Mouse (Mus musculus) hindbrain, embryonic 15.5 days (tissue): ENCODE results near the gene Ranbp6. TPM values are rescaled to one million over a fixed set of nuclear protein-coding genes. Genes with fewer than 3 reads are reported as not detected.

Experiments used
- ATAC-seq: fragments of 200-750 bp; cut with Nextera tagmentation; 2 replicates; pipeline ENCODE4 v1.8.0; 2017; ENCODE audit warnings: low read depth, moderate number of reproducible peaks, moderate TSS enrichment; ENCODE audit not compliant: low FRiP score
- H3K27ac ChIP-seq: fragments of 300-500 bp; sonication (generic); replicated peaks from 2 replicates; pipeline ENCODE4 v1.5.1; 2015; ENCODE audit warnings: mild to moderate bottlenecking, inconsistent platforms
- H3K27me3 ChIP-seq: fragments of 300-500 bp; sonication (generic); 2 replicates; pipeline ENCODE4 v1.6.1; 2015; ENCODE audit warnings: control low read depth, inconsistent platforms
- H3K36me3 ChIP-seq: fragments of 300-500 bp; sonication (generic); 2 replicates; pipeline ENCODE4 v1.6.1; 2015; ENCODE audit warnings: control low read depth, inconsistent platforms
- H3K4me1 ChIP-seq: fragments of 300-500 bp; sonication (generic); replicated peaks from 2 replicates; pipeline ENCODE4 v1.6.1; 2015; ENCODE audit warnings: control low read depth, inconsistent platforms
- H3K4me2 ChIP-seq: fragments of 300-500 bp; sonication (generic); 2 replicates; pipeline ENCODE4 v1.6.1; 2015; ENCODE audit warnings: moderate library complexity, mild to moderate bottlenecking, inconsistent platforms
- H3K4me3 ChIP-seq: fragments of 300-500 bp; sonication (generic); 2 replicates; pipeline ENCODE4 v1.5.1; 2015; ENCODE audit warnings: mild to moderate bottlenecking, inconsistent platforms
- H3K9ac ChIP-seq: fragments of 300-500 bp; sonication (generic); 2 replicates; pipeline ENCODE4 v1.6.1; 2015; ENCODE audit warnings: inconsistent platforms
- H3K9me3 ChIP-seq: fragments of 300-500 bp; sonication (generic); 2 replicates; pipeline ENCODE4 v1.6.1; 2016; ENCODE audit warnings: control low read depth, inconsistent platforms
- WGBS: fragments of 180-500 bp; shearing (Covaris S2); methylation state at CpG from one replicate; pipeline ENCODE4 v1.1.7; 2015; 5-methylcytosine and 5-hydroxymethylcytosine counted together
- polyA plus RNA-seq: library from polyadenylated mRNA; unstranded; fragments of >200 nt; fragmentation: Nextera tagmentation; extraction: Ambion mirVana; gene quantifications from 2 replicates; pipeline ENCODE4 v1.2.1, GENCODE M21; 2015

Ranbp6 gene
- polyA plus RNA-seq, 1 experiment from 2014 or later = 42.8 TPM

- ATAC-seq = no peak
- H3K4me1 ChIP-seq = no peaks in the 10 kb centered on the region; the same call in 1 of the 2 replicates
Measured at GRCm38 (mm10) chr19:29838171-29838570, 25.4 kb upstream of the Ranbp6 start.

GRCm38 (mm10) chr19:29835364-29836034 is 22.7 kb upstream of the Ranbp6 start:
- WGBS = 75% methylated on average over 3 of the region's 3 CpGs

More at GRCm38 (mm10) chr19:29838171-29838570, 25.4 kb upstream of the Ranbp6 start:
- Histone ChIP-seq H3K36me3 (no peaks in the 10 kb centered on the region), H3K27me3 (no peaks in the 10 kb centered on the region), H3K4me3 (no peak overlapping the region), H3K9ac (no peak overlapping the region), H3K4me2 (no peak overlapping the region), H3K9me3 (no peaks in the 10 kb centered on the region), H3K27ac (no peak overlapping the region)
- WGBS = 73% methylated on average over 1 of the region's 1 CpGs

GRCm38 (mm10) chr19:29830911-29831310 is 18.1 kb upstream of the Ranbp6 start:
- Histone ChIP-seq H3K9me3 (no peaks in the 10 kb centered on the region), H3K27me3 (no peaks in the 10 kb centered on the region), H3K4me1 (no peaks in the 10 kb centered on the region), H3K4me2 (no peak overlapping the region), H3K36me3 (no peaks in the 10 kb centered on the region), H3K9ac (no peak overlapping the region), H3K4me3 (no peak overlapping the region), H3K27ac (no peak overlapping the region)
- no peak for ATAC-seq
- WGBS = 83% methylated on average over 2 of the region's 2 CpGs

More at GRCm38 (mm10) chr19:29835364-29836034, 22.7 kb upstream of the Ranbp6 start:
- ATAC-seq = no peak
- Histone ChIP-seq H3K9me3 (no peaks in the 10 kb centered on the region), H3K4me2 (no peak overlapping the region), H3K9ac (no peak overlapping the region), H3K27me3 (no peaks in the 10 kb centered on the region), H3K4me1 (no peaks in the 10 kb centered on the region), H3K36me3 (no peaks in the 10 kb centered on the region), H3K4me3 (no peak overlapping the region), H3K27ac (no peak overlapping the region)

- no peak overlapping the region for H3K4me3 ChIP-seq
- 77% methylated on average over 5 of the region's 5 CpGs for WGBS
Measured at GRCm38 (mm10) chr19:29828558-29828957, 15.8 kb upstream of the Ranbp6 start.

GRCm38 (mm10) chr19:29826686-29827085 is 13.9 kb upstream of the Ranbp6 start:
- Histone ChIP-seq H3K9ac (no peak overlapping the region), H3K9me3 (no peaks in the 10 kb centered on the region), H3K4me3 (no peak overlapping the region), H3K4me2 (no peak overlapping the region), H3K27me3 (no peaks in the 10 kb centered on the region), H3K4me1 (no peaks in the 10 kb centered on the region), H3K36me3 (no peaks in the 10 kb centered on the region), H3K27ac (no peak overlapping the region)
- peak; percentile 78 for ATAC-seq
- WGBS = 84% methylated on average over 1 of the region's 1 CpGs

More at GRCm38 (mm10) chr19:29828558-29828957, 15.8 kb upstream of the Ranbp6 start:
- H3K36me3 ChIP-seq = no peaks in the 10 kb centered on the region
- H3K27me3 ChIP-seq = no peaks in the 10 kb centered on the region
- no peak overlapping the region for H3K4me2 ChIP-seq
- no peak for ATAC-seq
- no peaks in the 10 kb centered on the region for H3K4me1 ChIP-seq
- no peak overlapping the region for H3K9ac ChIP-seq
- H3K27ac ChIP-seq = no peak overlapping the region
- no peaks in the 10 kb centered on the region for H3K9me3 ChIP-seq

GRCm38 (mm10) chr19:29825003-29825402 is 12.2 kb upstream of the Ranbp6 start:
- WGBS = 65% methylated on average over 2 of the region's 2 CpGs
- Histone ChIP-seq H3K9ac (no peak overlapping the region), H3K27me3 (no peaks in the 10 kb centered on the region)

GRCm38 (mm10) chr19:29824034-29824700 is 11.4 kb upstream of the Ranbp6 start:
- Histone ChIP-seq H3K4me1 (no peaks in the 10 kb centered on the region), H3K27ac (no peak overlapping the region), H3K27me3 (no peaks in the 10 kb centered on the region), H3K9ac (no peak overlapping the region), H3K4me2 (no peak overlapping the region), H3K4me3 (no peak overlapping the region), H3K9me3 (no peaks in the 10 kb centered on the region), H3K36me3 (no peaks in the 10 kb centered on the region)
- no peak for ATAC-seq
- 46% methylated on average over 6 of the region's 6 CpGs for WGBS

More at GRCm38 (mm10) chr19:29825003-29825402, 12.2 kb upstream of the Ranbp6 start:
- ATAC-seq = no peak
- H3K4me2 ChIP-seq = no peak overlapping the region
- no peaks in the 10 kb centered on the region for H3K9me3 ChIP-seq
- H3K4me1 ChIP-seq = no peaks in the 10 kb centered on the region
- no peaks in the 10 kb centered on the region for H3K36me3 ChIP-seq
- no peak overlapping the region for H3K27ac ChIP-seq
- H3K4me3 ChIP-seq = no peak overlapping the region

- H3K4me1 ChIP-seq = no peaks in the 10 kb centered on the region
- H3K27ac ChIP-seq = no peak overlapping the region
- 68% methylated on average over 12 of the region's 12 CpGs for WGBS
- no peak for ATAC-seq
- no peak overlapping the region for H3K4me3 ChIP-seq
- H3K36me3 ChIP-seq = no peaks in the 10 kb centered on the region
- no peaks in the 10 kb centered on the region for H3K27me3 ChIP-seq
- H3K9ac ChIP-seq = no peak overlapping the region
- no peak overlapping the region for H3K4me2 ChIP-seq
- H3K9me3 ChIP-seq = no peaks in the 10 kb centered on the region
Measured at GRCm38 (mm10) chr19:29823456-29824010, 10.8 kb upstream of the Ranbp6 start.

- ATAC-seq = no peak
- no peak overlapping the region for H3K9ac ChIP-seq
- no peaks in the 10 kb centered on the region for H3K36me3 ChIP-seq
- no peak overlapping the region for H3K27ac ChIP-seq
- H3K4me1 ChIP-seq = no peaks in the 10 kb centered on the region
- H3K4me3 ChIP-seq = no peak overlapping the region
- no peaks in the 10 kb centered on the region for H3K9me3 ChIP-seq
- H3K27me3 ChIP-seq = no peaks in the 10 kb centered on the region
- no peak overlapping the region for H3K4me2 ChIP-seq
Measured at GRCm38 (mm10) chr19:29820966-29821365, 8.2 kb upstream of the Ranbp6 start.

- ATAC-seq = no peak
- Histone ChIP-seq H3K9me3 (no peaks in the 10 kb centered on the region), H3K27ac (no peak overlapping the region), H3K4me2 (no peak overlapping the region), H3K4me3 (no peak overlapping the region), H3K4me1 (peaks cover 42% of the 10 kb centered on the region), H3K9ac (no peak overlapping the region), H3K36me3 (peaks cover 27% of the 10 kb centered on the region), H3K27me3 (no peaks in the 10 kb centered on the region)
- 93% methylated on average over 5 of the region's 5 CpGs for WGBS
Measured at GRCm38 (mm10) chr19:29810022-29810421, 2.8 kb downstream of the Ranbp6 start.

- H3K9ac ChIP-seq = peak within 1 kb of the TSS; percentile 79
- under 1% methylated on average over 63 of the region's 95 CpGs for WGBS
- H3K9me3 ChIP-seq = no peaks in the 10 kb centered on the region
- no peaks in the 10 kb centered on the region for H3K27me3 ChIP-seq
- H3K27ac ChIP-seq = peak within 1 kb of the TSS; percentile 98
- H3K4me1 ChIP-seq = peaks cover 43% of the 10 kb centered on the region
- H3K4me3 ChIP-seq = peak within 1 kb of the TSS; percentile 83
- H3K36me3 ChIP-seq = peaks cover 25% of the 10 kb centered on the region
- H3K4me2 ChIP-seq = peak within 1 kb of the TSS; percentile 73
- ATAC-seq = peak; percentile 95
Measured at GRCm38 (mm10) chr19:29805917-29806785, 6.6 kb downstream of the Ranbp6 start, which contains the start of gene 9930021J03Rik. Gene 9930021J03Rik, minus strand, starts transcription at chr19:29805989.
